Mouse (Mus musculus) intestine, embryonic 16.5 days (tissue): ENCODE data around the gene Lrrc75a. TPM values are rescaled to one million over a fixed set of nuclear protein-coding genes. Genes with fewer than 3 reads are reported as not detected.
A peak's percentile ranks its signal among the peaks of the same experiment; 100 is the strongest.

Experiments used
- ATAC-seq: fragments of 200-750 bp; cut with Nextera tagmentation; 2 replicates; pipeline ENCODE4 v1.8.0; 2017; ENCODE audit warnings: moderate TSS enrichment, moderate library complexity
- H3K27ac ChIP-seq: fragments of 300-500 bp; sonication (generic); 2 replicates; pipeline ENCODE4 v1.5.1; 2014; ENCODE audit warnings: mild to moderate bottlenecking, low read length
- H3K27me3 ChIP-seq: fragments of 300-500 bp; sonication (generic); replicated peaks from 2 replicates; pipeline ENCODE4 v1.6.1; 2014; ENCODE audit warnings: low read length, control low read depth, mixed read lengths; ENCODE audit not compliant: control insufficient read depth, insufficient read depth
- H3K36me3 ChIP-seq: fragments of 300-500 bp; sonication (generic); 2 replicates; pipeline ENCODE4 v1.6.1; 2014; ENCODE audit warnings: low read length, control low read depth; ENCODE audit not compliant: control insufficient read depth, insufficient read depth
- H3K4me1 ChIP-seq: fragments of 300-500 bp; sonication (generic); 2 replicates; pipeline ENCODE4 v1.6.1; 2014; ENCODE audit warnings: low read length, control low read depth, mixed read lengths; ENCODE audit not compliant: control insufficient read depth, insufficient read depth
- H3K4me2 ChIP-seq: fragments of 300-500 bp; sonication (generic); 2 replicates; pipeline ENCODE4 v1.6.1; 2014; ENCODE audit warnings: low read depth, low read length, control low read depth
- H3K4me3 ChIP-seq: fragments of 300-500 bp; sonication (generic); 2 replicates; pipeline ENCODE4 v1.5.1; 2014; ENCODE audit warnings: mild to moderate bottlenecking, low read length
- H3K9ac ChIP-seq: fragments of 300-500 bp; sonication (generic); 2 replicates; pipeline ENCODE4 v1.6.1; 2014; ENCODE audit warnings: low read depth, low read length
- H3K9me3 ChIP-seq: fragments of 300-500 bp; sonication (generic); 2 replicates; pipeline ENCODE4 v1.6.1; 2016; ENCODE audit warnings: low read length, control low read depth; ENCODE audit not compliant: control insufficient read depth
- WGBS: fragments of 180-500 bp; shearing (Covaris S2); extraction: QIAGEN DNeasy Blood & Tissue Kit; methylation state at CpG from one replicate; pipeline ENCODE4 v1.1.7; 2014; 5-methylcytosine and 5-hydroxymethylcytosine counted together
- polyA plus RNA-seq: library from polyadenylated mRNA; unstranded; fragments of >200 nt; fragmentation: Nextera tagmentation; extraction: Ambion mirVana; gene quantifications from 2 replicates; pipeline ENCODE4 v1.2.1, GENCODE M21; 2015

Gene Lrrc75a
- polyA plus RNA-seq, 1 experiment from 2014 or later = 14.1 TPM

DNA sequence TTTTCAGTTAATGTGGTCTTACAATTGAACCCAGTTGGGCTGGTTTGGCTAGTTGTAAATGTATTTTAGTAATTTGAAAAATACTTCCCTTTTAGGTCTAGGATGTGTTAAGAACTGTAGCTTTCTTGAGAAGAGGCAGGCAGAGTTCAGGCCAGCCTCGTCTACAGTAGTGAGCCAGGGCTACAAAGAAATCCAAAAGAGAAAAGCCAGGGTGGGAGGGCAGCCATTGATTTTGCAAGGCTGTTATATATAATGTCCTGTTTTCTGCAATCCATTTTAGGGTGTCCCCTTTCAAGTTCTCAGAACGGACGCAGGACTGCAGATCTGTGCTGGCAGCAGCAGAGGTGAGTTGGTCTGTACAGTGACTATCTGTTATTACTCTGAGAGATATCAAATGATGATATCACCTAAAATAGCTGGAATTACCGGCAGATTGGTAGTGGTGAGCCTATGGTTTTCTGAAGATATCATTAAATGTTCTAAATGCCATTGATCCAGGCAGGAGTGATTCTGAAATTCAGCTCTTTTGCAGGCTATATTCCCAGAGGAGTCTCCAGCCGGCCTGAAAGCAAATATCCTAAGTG is 44.1 kb downstream of the Lrrc75a start:
- WGBS = 7% methylated on average over 5 of the region's 5 CpGs
- Histone ChIP-seq H3K4me1 (peaks cover 21% of the 10 kb centered on the region), H3K27me3 (no peaks in the 10 kb centered on the region), H3K9ac (peak overlapping the region; percentile 94), H3K27ac (peak overlapping the region; percentile 52), H3K4me2 (peak overlapping the region; percentile 65), H3K4me3 (peak overlapping the region; percentile 76), H3K9me3 (no peaks in the 10 kb centered on the region), H3K36me3 (peaks cover 16% of the 10 kb centered on the region; the same call in 1 of the 2 replicates)
- no peak for ATAC-seq

- H3K4me2 ChIP-seq = peak overlapping the region; percentile 65
These were observed 44.8 kb downstream of the Lrrc75a start for GRCm38 (mm10) chr11:62603312-62604056.

GRCm38 (mm10) chr11:62602619-62603311 is 45.6 kb downstream of the Lrrc75a start:
- H3K4me3 ChIP-seq = peak overlapping the region; percentile 76
- ATAC-seq = peak; percentile 92
- under 1% methylated on average over 58 of the region's 58 CpGs for WGBS
- no peaks in the 10 kb centered on the region for H3K27me3 ChIP-seq
- H3K9ac ChIP-seq = peak overlapping the region; percentile 94
- peaks cover 16% of the 10 kb centered on the region; the same call in 1 of the 2 replicates for H3K36me3 ChIP-seq
- H3K27ac ChIP-seq = peak overlapping the region; percentile 94
- H3K4me1 ChIP-seq = peaks cover 21% of the 10 kb centered on the region
- no peaks in the 10 kb centered on the region for H3K9me3 ChIP-seq
- peak overlapping the region; percentile 65 for H3K4me2 ChIP-seq

More at GRCm38 (mm10) chr11:62603312-62604056, 44.8 kb downstream of the Lrrc75a start:
- no peaks in the 10 kb centered on the region for H3K9me3 ChIP-seq
- peaks cover 21% of the 10 kb centered on the region for H3K4me1 ChIP-seq
- H3K27ac ChIP-seq = peak overlapping the region; percentile 94
- H3K36me3 ChIP-seq = peaks cover 16% of the 10 kb centered on the region; the same call in 1 of the 2 replicates
- H3K4me3 ChIP-seq = peak overlapping the region; percentile 76
- under 1% methylated on average over 13 of the region's 13 CpGs for WGBS
- ATAC-seq = peak; percentile 4; the same call in 1 of the 2 replicates
- peak overlapping the region; percentile 94 for H3K9ac ChIP-seq
- no peaks in the 10 kb centered on the region for H3K27me3 ChIP-seq

DNA sequence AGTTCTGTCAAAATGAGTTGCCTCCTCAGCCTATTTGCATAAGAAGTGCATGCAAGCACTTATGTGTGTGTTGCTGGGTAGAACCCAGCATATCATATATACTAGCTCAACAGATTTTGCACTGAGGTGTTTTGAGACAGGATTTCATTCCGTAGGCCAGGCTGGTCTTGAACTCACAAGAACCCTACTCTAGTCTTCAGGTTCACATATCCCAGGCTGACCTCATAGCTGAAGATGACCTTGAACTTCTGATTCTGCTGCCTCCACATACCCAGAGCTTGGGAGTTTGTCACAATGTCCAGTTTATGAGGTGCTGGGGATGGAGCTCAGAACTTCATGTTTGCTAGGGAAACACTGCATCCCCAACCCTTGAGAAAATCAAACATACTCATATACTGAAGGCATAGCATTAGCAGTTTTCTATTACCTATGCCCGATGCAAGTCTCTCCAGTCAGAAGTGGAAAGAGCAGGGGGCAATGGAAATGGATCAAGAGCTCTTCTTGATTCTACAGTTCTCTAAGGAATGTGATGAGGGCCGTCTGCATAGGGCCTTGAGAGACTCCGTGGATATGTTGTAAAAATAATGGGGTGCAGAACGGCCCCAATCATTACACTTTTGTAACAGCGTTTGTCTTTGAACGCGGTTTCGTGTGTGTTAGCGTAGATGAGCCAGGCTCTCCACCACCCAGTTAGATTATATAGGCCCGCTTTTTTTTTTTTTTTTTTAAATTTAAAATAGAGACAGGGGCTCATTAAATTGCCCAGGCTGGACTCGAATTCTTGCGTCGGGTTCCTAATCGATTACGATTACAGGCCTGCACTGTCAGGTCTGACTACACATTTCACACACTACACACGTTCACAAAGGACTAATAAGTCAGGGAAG is 46.3 kb downstream of the Lrrc75a start:
- peak overlapping the region; percentile 76 for H3K4me3 ChIP-seq
- peak overlapping the region; percentile 45 for H3K4me2 ChIP-seq
- peak overlapping the region; percentile 63 for H3K27ac ChIP-seq
- H3K4me1 ChIP-seq = peaks cover 21% of the 10 kb centered on the region
- H3K36me3 ChIP-seq = peaks cover 16% of the 10 kb centered on the region; the same call in 1 of the 2 replicates
- H3K27me3 ChIP-seq = no peaks in the 10 kb centered on the region
- peak overlapping the region; percentile 67 for H3K9ac ChIP-seq
- whole genome bisulfite sequencing = 10% methylated on average over 17 of the region's 17 CpGs
- H3K9me3 ChIP-seq = no peaks in the 10 kb centered on the region
- ATAC-seq = peak; percentile 5

GRCm38 (mm10) chr11:62598571-62598970 is 49.8 kb downstream of the Lrrc75a start:
- no peak for ATAC-seq
- H3K36me3 ChIP-seq = 0 out of 2 replicates have a peak, but pooled peaks cover 2% of the 10 kb centered on the region
- no peaks in the 10 kb centered on the region for H3K9me3 ChIP-seq
- no peak overlapping the region for H3K4me3 ChIP-seq
- no peaks in the 10 kb centered on the region for H3K27me3 ChIP-seq
- WGBS = 77% methylated on average over 4 of the region's 4 CpGs
- no peak overlapping the region for H3K4me2 ChIP-seq
- no peaks in the 10 kb centered on the region; the same call in 1 of the 2 replicates for H3K4me1 ChIP-seq
- H3K27ac ChIP-seq = no peak overlapping the region
- peak overlapping the region; percentile 29 for H3K9ac ChIP-seq

GRCm38 (mm10) chr11:62591904-62592575 is 56.3 kb downstream of the Lrrc75a start:
- Histone ChIP-seq H3K9ac (no peak overlapping the region), H3K4me1 (peaks cover 13% of the 10 kb centered on the region), H3K4me3 (no peak overlapping the region), H3K9me3 (no peaks in the 10 kb centered on the region), H3K27me3 (no peaks in the 10 kb centered on the region), H3K36me3 (no peaks in the 10 kb centered on the region), H3K27ac (no peak overlapping the region), H3K4me2 (no peak overlapping the region)
- ATAC-seq = peak; percentile 40; the same call in 1 of the 2 replicates
- WGBS = 54% methylated on average over 8 of the region's 8 CpGs

- WGBS = 83% methylated on average over 2 of the region's 2 CpGs
- Histone ChIP-seq H3K4me1 (peaks cover 13% of the 10 kb centered on the region), H3K9me3 (no peaks in the 10 kb centered on the region), H3K27ac (no peak overlapping the region; the same call in 1 of the 2 replicates), H3K36me3 (no peaks in the 10 kb centered on the region), H3K4me2 (no peak overlapping the region), H3K27me3 (no peaks in the 10 kb centered on the region), H3K9ac (no peak overlapping the region; the same call in 1 of the 2 replicates), H3K4me3 (no peak overlapping the region)
- no peak for ATAC-seq
These were observed 57.3 kb downstream of the Lrrc75a start for GRCm38 (mm10) chr11:62591026-62591425.

GRCm38 (mm10) chr11:62589391-62589790 is 58.9 kb downstream of the Lrrc75a start:
- no peak overlapping the region for H3K4me3 ChIP-seq
- no peak overlapping the region for H3K27ac ChIP-seq
- ATAC-seq = no peak
- peaks cover 13% of the 10 kb centered on the region for H3K4me1 ChIP-seq
- no peak overlapping the region for H3K4me2 ChIP-seq
- WGBS = 84% methylated on average over 10 of the region's 10 CpGs
- no peak overlapping the region for H3K9ac ChIP-seq
- no peaks in the 10 kb centered on the region for H3K27me3 ChIP-seq
- no peaks in the 10 kb centered on the region for H3K9me3 ChIP-seq
- H3K36me3 ChIP-seq = no peaks in the 10 kb centered on the region
